Mouse (Mus musculus): ENCODE data around the gene St6galnac4.

- TF ChIP-seq CTCF (IDR thresholded peaks at IDR 0.05; ENCODE audit: control insufficient read depth, insufficient read depth, low read length) = no peak
- TF ChIP-seq POLR2A (IDR thresholded peaks at IDR 0.05; ENCODE audit: borderline replicate concordance, control insufficient read depth, low read depth, low read length) = no peak
Observed at GRCm38 (mm10) chr2:32598506-32598905, 11.6 kb downstream of the St6galnac4 start.
